Mouse (Mus musculus): ENCODE measurements around the gene Grk4.

- TF ChIP-seq CTCF (IDR thresholded peaks at IDR 0.05; ENCODE audit: control insufficient read depth, insufficient read depth, low read length) (no peak), POLR2A (IDR thresholded peaks at IDR 0.05; ENCODE audit: borderline replicate concordance, control insufficient read depth, low read depth, low read length) (no peak)
Observed at GRCm38 (mm10) chr5:34714816-34715215, 54.6 kb downstream of the Grk4 start.
